Mouse (Mus musculus) lung, postnatal 25 days (tissue): ENCODE measurements around the gene Boc.

Experiments
- DNase-seq: peaks from one replicate; pipeline ENCODE4 v3.0.0; 2022; ENCODE audit warnings: low spot score

The Boc gene

DNA sequence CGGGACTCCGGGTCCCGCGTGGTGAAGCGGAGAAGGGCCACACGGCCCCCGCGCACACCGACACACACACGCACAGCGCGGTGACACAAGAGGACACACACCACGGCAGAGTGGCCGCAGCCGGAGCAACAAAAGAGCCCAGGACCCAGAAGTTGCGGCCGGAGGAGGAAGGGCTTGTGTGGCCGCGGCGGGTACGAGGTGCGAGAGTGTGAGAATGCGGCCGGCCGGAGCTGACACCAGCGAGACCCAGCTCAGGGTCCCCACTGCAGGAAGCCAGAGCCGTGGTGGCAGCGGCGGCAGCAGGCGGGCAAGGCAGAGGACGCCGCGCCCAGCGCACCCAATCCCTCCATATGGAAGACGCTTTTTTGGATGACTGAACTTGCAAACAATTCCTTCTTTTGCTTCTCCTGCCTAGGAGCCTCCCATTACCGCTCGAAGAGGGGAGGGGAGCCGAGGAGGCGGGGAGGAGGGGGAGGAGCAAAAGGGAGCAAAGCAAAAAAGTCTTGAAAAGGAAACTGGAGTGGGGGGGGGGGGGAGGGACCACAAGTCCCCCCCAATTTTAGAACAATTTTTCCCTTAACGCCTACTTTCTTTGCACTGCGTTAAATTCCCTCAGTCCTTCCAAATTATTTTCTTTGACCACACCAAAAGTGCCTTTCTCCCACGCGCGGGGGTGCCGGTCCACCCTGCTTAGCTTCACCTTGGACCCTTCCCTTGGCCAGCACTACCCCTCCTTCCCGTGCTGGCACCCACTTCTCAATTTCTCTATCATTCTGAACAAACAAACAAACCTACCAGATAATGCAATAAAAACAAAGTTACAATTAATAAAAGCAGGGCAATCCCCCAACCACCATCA lies at the start of gene Boc:
TSS of gene Boc (minus strand) at position 427 of the 859 bp plus-strand sequence.
- peak; percentile 75 for DNase-seq

DNA sequence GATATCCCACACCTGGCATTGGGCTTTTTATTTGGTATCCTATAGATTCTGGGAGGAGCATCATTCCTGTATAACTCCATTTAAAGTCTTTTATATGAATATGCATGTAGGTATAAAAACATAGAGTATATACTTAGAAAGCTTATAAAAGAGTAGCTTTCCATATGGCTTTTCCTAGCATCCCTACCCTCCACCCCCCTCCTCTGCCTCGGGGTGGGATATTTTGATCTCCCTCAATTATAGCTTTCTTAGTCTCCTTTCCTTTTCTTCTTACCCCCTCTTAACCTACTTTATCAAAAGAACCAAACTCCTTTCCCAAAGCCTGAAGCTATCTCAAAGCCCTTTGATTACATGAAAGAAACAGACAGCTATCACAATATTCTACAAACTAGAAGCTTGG lies 47.9 kb upstream of the Boc start:
- no peak for DNase-seq

DNA sequence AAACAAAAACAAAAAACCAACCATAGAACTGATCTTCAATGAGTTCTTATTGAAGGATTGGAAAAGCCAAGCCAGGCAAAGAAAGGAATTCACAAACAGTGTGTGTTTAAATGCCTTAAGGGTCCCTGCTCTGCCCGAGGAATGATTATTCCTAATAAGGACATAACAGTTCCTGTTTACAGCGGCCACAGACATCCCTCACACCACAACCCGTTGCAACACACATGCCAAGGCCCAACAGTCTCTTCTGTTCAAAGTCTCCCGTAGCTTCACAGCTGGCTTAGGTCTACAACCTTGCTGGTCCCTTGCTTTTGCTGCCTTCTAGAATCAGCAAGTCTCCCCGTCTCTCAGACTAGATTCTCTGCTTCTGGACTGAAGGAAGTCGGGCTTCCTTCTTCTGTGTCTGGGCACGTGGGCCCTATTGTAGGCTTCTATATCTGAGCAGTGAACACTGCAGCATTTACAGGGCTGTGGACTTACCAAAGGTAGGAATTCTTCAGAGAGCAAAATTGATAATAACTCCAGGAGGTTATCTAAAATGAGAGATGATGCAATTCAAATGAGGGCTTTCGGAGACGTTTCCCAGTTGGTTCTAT lies 45.4 kb upstream of the Boc start:
- no peak for DNase-seq

DNA sequence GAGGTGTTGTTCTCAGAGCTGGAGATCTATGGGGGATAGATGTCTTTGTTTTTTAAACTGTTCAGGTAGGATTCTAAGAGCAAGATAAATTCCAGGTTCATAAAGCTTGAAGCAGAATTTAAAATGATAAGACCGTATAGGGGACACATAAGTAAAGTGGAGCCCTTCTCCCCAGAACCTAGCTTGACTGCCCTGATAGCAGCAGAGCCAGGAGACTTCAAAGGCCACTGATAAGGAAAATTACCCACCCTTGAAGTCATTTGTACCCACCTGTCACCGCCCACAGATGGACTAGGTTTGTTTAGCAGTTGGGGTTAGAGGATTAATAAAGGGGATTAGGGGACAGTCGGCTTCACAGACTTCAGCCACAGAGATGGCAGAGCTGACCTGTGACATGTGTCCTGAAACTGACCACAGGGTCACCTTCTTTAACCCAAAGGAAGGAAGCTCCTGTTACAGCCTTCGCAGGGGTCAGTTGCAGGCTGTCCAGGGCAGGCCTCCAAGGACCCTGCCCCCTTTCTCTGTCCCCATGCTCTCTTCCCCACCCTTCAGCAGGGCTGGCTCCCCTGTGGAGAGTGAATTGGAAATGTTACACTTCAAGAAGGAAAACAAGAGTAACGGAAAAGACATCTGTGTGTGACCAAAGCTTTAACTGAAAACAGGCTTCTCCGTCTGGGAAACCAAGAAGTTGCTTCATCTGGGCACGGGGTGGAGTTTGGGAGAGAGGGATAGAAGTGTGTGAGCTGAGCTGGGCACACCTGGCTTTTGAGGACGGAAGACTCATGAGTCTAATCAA lies 43.5 kb upstream of the Boc start:
- no peak for DNase-seq

DNA sequence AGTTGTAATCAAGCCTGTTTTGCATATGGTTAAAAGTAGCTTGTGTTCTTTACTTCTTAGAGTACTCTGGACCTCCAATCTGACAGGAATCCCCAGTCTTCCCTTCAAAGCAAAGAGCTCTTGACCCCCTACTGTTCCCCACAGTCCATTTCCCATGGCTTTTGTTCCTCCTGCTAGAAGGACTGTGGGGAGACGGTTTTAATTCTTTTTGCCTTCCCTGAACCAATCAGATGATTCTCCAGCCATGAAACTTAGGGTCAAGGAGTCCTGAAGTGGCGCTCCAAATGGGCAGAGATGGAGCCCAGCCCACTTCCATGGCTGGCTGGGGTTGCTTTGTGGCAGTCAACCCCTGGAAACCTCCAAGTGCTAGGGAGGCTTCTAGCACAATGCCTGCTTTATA lies 42.5 kb upstream of the Boc start:
- DNase-seq = peak; percentile 26

DNA sequence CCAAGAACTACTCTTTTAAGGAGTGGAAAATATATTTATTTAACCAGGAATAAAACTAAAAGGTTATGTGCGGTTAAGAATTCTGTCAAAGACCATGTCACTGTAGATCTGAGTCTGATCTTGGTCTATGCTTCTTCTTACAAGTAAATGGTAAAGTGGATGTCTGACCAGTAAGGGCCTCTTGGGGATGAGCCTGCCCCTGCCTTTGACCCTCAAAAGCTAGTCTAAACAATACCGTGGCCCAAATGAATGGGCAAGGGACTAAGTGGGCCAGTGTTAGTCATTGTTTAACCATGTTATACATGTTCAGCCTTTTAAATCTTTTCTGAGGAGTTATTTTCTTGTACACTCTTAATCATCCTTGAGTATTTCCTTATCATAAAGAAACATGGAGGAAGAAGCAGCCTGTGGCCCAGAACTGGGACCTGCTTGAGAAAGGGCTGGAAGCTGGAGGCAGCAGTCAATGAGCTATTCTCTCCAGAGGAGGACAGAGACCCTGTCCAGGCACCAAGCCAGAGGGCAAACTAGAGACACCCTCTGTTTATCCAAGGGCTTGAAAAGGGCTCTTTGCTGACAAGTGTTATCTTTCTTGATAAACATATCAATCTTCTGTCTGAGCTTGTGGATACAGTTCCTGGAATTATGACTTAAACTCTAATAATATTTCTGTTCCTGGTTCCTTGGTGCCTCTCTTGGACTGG lies 38.6 kb upstream of the Boc start:
- DNase-seq = no peak

DNA sequence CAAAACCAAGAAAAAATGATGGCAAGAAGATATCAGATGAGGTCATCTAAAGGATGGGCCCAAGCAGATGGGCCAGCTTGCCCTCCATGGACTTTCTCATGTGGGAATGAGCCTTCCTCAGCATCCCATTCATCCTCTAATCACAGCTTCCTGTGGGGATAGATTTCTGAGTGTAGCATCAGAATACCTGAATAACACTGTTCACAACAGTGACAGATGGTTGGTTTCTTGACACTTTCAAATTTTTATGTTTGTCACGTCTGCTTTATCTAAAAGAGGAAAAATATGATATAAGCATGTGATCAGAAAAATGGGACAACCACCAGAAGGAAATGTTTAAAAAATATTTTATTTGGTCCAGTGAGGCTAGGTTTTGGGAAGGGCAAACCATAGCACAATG lies 30.8 kb upstream of the Boc start:
- no peak for DNase-seq

DNA sequence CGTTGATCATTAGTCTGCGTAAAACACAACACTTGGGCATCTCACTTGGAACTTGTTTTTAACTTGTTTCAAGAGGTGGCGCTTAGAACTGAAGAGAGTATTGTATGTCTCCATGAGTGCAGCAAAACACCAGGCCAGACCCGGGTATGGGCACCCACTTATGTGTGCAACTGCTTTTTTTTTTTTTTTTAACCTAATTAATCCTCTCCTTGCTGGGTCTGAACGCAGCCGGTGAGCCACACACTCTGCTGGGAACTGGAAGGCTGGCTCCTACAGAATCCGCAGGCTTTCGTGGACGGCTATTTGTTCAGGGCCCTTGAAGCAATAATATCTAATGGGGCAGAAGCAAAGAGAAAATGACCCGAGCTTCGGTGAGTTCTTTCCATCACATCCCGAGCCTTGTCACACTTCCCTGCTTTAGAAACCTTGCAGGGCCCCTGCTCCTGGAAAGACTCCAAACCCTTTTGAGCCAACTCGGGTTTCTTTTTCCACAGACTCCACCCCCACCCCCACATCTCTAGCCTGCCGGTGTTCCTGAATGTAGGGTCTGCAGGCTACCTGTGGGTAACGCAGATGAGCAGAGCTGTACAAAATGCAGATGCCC lies 20.8 kb upstream of the Boc start:
- no peak for DNase-seq

DNA sequence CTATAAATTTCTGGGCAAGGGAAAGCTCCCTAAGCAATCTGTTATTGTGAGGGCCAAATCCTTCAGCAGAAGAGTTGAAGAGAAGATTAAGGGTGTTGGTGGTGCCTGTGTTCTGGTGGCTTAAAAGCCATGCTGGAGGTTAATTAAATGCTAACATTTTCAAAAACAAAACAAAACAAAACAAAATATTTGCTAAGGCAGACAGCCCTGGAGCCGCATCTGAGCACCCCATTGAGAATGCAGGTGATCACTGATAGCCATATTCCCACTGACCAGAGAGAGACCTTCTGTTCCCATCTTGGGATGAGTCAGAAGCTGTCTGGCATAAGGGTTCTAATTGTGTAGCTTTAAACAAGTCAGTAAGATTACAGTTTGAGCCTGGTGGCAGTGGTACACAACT lies 19.9 kb upstream of the Boc start:
- no peak for DNase-seq

DNA sequence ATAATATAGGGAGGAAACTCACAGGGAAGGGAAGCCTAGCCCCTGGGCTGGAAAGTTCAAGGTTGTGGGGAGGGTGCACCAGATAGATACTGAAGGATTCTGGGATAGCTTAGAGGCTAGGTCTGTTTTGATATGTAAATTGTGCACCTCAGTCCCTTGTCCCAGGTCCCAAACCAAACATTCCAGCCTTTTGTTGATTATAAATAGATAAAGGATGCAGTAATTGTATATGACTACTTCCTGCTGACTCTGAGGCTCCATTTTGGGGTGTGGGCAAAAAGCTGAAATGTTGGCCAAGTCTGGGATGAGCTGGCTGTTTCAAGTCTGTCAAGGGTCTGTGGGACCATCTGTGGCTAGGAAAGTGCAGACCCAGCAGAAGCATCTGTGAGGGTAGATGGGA lies 9.4 kb upstream of the Boc start:
- DNase-seq = no peak

DNA sequence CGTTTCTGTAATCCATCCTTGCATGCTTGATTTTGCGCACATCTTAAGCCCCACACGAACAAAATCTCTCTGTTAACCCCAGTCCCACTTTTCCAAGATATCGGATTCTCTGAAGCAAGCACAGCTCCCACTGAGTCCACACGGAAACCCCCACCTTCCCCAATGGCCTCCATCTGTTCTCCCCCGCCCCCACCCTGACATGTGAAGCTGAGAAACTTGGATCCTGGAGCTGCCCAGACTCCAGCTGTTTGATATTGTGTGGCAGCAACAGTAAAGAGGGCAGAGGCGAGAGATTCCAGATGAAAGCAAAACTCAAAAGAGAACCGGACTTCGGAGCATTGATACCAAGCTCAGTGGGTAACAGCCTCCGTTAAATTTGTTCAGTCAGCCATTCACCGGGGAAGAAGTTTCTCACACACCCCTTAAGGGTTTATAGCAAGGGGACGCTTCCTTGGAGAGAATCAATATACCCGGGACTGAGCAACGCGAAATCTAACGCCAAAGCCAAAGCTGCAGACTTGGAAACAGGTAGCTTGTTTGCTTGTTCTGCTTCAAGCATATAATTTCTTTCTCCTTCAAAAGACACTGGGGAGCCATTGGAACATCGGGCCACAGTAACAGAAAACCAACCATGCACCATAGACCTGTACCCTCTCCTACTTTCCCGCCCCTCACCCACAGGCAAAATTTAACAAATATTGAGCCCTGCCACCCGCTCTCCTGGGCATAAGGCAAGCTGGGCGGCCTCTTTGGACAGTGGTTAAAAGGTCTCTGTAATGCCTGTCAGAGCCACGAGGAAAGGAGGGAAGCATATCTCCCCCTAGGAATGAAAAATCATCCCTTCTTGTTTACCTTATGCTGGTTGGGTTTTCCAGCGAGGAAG lies 6.9 kb upstream of the Boc start:
- DNase-seq = no peak

DNA sequence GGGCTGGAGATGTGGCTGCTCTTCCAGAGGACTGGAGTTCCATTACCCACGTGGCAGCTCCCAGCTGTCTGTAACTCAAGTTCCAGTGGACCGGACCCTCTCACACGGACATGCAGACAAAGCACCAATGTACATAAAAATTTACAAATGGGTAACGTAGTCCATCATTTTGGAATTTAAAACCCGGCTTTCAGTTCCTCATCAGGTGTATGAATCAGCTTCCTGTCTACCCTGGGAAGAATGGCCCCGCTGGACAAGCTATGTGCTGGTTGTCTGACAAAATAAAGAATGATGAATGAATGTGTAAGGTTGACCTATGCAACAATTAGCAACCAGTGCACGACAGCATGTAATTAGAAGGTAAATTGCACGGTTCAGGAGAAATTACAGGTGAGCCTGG lies 5.7 kb upstream of the Boc start:
- no peak for DNase-seq

DNA sequence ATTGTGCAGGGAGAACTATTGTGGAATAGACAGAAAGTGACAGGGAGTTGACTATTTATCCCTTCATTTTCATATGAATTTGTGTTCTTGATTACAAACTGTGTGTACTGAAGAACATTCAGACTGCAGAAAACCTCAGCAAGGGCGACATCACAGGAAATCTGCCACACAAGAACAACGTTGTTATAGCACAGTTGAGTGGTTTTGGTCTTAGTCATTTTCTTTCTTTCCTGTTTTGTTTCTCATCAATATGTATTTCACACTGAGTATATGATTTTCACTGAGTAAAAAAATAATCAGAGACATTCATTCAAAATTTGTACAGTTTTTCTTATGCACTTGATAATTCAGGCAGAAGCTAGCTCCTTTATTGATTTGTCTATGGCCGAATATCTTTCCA lies 3.4 kb upstream of the Boc start:
- DNase-seq = no peak

DNA sequence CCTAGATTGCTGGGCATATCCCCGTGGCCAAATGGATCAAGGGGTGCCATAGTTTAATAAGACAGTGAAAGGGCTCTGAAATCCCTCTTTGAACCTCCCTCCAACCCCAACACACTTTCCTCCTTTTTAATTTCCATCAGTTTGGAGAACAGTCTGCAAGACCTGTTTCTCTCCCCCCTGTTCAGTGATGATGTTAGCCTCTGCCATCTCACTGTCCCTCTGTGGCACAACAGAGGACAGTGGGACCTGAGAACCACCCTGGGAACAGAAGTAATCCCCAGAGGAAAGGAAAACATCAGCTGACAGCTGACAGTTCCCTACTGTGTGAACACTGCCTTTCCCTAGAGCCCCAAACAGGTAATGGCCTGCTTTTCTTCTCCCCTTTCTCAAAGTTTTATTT lies 1.5 kb upstream of the Boc start:
- DNase-seq = no peak

DNA sequence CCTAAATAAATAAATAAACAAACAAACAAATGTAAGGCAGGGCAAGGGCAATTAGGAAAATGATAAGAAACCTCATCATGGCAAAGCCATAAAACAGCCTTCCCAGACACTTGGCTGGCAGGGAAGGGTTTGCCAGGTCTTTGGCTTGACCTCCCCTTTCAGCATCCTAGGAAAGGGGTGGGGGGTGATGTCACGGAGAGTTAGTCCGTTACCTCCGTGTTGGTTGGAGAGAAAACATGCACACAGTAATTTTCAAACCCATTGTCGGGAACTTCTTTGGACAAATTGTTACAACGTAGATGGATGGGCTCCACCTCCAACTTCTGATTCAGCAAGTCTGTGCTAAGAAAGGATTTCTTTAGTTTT lies 616 bp upstream of the Boc start:
- DNase-seq = no peak

DNA sequence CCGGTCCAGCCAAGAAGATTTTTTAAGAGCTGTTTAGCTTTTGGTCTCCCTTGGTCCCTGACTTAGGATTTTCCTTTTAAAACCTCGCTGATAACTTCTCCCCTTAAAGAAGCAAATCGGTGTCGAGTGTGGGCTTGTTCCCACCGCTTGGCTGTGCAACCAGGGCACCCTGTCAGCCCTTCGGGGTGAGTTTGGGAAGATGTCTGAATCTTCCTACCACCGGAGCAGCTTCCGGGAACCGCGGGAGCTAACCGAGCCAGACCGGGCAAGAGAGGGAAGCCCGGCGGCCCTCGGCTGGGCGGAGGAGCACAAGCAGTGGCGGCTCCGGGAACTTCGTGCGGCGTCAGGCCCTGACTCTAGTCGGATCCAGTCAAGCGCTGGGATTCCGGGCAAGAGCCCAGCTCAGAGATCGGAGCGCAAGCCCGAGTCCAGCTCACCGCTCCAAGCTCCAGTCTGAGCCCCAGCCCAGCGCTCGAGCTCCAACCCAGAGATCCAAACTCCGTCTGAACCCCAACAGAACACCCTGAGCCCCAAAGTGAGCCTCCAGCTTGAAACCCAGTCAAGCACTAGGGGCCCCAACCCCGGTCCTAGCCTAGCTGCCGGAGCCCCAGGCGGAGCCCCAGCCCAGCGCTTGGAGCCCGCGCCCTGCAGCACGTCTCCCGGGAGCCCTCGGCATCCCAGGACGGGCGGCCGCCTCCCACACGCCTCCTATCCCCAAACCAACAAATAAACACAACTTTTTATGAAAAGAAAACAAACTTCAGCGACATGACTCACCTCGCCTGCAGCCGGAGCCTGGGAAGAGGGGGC lies 831 bp downstream of the Boc start:
- peak; percentile 59 for DNase-seq

DNA sequence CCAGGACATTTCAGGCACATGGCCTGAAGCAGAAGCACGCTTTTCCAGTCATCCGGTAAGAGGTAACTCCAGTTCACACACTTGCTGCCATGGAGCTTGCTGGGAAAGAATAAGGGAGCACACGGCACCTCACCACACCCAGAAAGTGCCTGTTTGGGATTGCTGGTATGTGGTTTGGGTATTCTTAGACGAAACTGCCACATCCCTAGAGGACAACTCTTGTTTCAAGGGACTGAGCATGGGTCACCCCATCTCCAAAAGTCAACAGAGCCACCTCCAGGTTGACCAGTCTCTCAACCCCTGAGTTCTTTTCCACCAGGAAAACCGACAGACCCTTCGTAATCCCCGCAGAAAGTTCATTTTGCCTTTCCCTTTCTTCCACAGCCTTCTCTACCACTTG lies 1.6 kb downstream of the Boc start:
- DNase-seq = no peak

DNA sequence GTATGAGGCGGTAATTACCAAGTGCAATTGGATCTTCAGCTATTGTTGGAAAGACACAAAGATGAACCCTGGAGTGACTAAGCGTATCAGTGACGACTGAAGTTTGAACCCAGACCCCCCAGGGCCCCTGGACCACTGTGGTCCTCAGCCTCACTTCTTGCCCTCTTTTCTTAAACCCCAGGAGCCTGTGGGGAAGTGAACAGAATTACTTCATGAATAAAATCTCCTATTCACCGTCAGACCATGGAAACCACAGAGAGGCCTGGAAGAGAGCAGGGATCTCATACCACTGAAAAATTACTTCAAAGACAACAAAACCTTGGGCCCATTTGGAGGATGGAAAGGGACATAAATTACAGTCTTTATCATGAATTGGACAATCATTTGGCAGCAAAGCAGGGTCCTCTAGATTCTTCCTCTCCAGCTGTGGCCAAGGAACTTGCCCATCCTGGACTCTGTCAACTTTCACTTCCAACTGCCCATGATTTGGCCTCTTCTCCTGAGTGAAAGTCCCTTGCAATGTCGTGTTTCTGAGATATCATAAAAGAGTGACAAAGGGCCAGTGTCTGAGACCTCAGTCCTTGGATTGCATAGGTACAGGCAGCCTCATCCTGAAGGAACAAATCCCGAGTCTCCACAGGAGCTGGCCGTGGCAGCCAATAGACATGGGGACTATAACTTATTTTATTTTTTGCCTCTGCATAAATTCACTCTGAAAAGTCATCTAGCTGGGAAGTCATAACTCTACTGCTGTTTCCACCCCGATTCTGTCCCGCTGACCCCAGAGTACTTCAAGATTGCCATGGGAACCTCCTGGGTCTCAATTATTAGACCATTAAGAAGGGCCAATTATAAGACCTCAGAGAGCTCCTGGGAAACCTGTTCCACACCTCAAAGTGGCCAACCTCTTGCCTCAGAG lies 2.6 kb downstream of the Boc start:
- no peak for DNase-seq

DNA sequence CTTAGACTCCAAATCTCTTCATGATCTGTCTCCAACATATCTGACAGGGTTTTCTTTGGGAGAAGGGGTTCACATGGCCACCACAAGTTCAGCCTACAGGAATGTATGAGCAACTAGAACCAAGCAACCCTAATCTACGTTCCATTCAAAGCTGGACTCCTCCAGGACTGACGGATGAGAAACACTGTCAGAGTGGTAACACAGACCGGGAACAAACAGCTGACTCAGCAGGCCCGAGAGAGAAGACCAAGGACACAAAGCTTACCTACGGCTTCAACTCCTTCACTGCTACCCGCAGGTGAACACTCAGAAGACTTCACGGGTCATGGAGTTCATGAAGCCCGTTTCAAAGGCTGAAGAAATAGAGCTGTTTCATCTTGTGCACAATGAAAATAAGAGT lies 4.8 kb downstream of the Boc start:
- DNase-seq = no peak
